Mouse (Mus musculus) adipose tissue, adult 10 weeks (tissue): ENCODE data around the gene Gpr35. TPM values are rescaled to one million over a fixed set of nuclear protein-coding genes. Genes with fewer than 3 reads are reported as not detected.

Experiments
- polyA plus RNA-seq: library from polyadenylated mRNA; stranded (reverse); fragments of 350-450 nt; fragmentation: Illumina TruSeq; extraction: RNeasy Lipid Tissue Mini Kit (QIAGEN cat#74804); gene quantifications from one replicate; pipeline ENCODE4 v1.2.3, GENCODE M21; 2014; ENCODE audit warnings: low read depth, low replicate concordance

The Gpr35 gene
- 1.6 TPM for polyA plus RNA-seq

DNA sequence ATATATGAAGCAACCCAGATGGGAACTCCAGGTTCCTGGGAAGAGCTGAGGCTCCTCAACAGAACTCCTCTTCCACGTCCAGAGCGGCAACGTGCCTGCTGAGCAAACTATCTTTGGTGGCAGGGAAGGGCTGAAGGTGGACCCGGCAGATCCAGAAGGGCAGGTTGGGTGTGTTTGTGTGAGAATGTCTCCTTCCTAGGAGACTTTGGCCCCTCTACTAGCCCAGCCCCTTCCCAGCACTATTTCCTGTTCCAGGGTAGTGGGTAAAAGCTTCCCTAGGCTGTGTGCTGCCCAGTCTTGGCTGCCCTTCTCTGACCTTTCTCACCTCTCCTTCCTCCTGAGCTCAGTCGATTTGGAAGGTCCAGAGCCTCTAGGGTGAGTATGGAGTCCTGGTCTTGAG lies at the start of gene Gpr35:
Gene Gpr35 (plus strand): TSS at position 259 of the 400 bp plus-strand sequence.

GRCm38 (mm10) chr1:92902786-92903185 lies 47.9 kb upstream of the Gpr35 start, which contains the start of gene Ankmy1:
Gene Ankmy1 (minus strand): TSS chr1:92902906.

GRCm38 (mm10) chr1:92906779-92907631 lies 43.7 kb upstream of the Gpr35 start, which contains the start of gene Dusp28:
Gene Dusp28 (plus strand): TSS chr1:92906981.

DNA sequence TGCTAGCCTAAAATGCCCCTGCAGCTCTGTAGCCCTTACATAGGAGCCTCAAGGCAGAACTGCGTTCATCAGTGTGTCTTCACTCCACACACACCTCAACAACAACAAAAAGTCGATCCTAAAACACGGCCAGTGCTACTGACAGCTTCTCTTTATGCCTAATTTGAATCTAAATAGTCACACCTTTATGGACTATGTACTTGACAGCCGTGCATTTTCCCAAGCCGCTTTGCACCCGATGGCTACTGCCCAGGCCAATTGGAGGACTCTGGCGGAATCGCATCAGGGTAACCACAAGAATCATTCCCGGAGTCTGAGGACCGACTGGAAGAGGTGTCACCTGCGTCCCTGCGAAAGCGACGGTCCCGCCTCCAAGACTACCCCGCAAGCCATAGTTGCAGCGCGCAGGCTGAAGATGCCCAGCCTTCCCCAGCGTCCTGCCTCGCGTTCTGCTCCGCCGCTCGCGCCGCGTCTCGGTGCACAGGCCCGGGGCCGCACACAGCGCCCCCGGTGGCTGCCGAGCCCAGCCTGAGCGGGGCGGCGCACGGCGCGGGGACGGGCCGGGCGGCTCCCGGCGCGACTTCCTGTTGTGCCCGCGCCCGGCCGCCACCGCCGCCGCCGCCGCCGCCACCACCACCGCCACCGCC lies 40.3 kb upstream of the Gpr35 start, which contains the start of gene Rnpepl1:
Gene Rnpepl1 (plus strand): TSS at position 545 of the 647 bp plus-strand sequence.

DNA sequence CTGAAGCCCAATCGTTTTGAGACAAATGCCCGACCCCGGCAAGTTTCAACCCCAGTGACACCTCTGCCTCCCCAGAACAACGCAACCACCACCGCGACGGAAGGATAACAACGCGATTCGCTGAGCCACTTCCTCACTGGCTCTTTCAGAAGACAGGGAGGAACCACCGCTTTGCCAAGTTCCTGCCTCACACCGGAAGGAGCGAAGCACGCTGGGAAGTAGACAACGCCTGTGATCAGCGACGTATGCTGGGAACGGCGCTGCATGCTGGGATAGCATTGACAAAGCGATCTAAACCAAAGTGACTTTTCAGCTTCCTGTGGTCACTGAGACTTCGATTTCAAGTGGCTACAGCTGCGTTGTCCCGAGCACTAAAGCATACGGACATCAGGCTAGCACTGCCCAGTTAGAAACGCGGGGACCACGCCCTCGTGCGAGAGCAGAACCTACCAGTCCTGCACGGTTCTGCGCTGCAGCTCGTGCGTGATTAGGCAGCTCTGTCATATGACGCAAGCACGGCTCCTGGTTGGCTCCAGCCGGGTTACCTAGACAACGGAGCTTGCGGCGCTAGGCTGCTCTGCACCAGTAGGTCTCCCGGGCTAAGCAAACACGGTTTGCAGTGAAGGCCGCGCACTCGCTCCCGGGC lies 16.4 kb upstream of the Gpr35 start, which contains the start of gene Capn10:
Gene Capn10 (plus strand): TSS at position 195 of the 646 bp plus-strand sequence.

GRCm38 (mm10) chr1:93006061-93006460 lies 55.4 kb downstream of the Gpr35 start, which contains the start of gene Aqp12:
Gene Aqp12 (plus strand): TSS chr1:93006334.

Other genes with a start within 250 kb of the Gpr35 start
- 36.2 TPM for gene Gpc1, start 119.2 kb upstream of the Gpr35 start, polyA plus RNA-seq
- 3.0 TPM for gene Ankmy1, start 48.0 kb upstream of the Gpr35 start, polyA plus RNA-seq
- 38.3 TPM for gene Dusp28, start 43.9 kb upstream of the Gpr35 start, polyA plus RNA-seq
- 72.2 TPM for gene Rnpepl1, start 40.1 kb upstream of the Gpr35 start, polyA plus RNA-seq
- gene Capn10, start 16.5 kb upstream of the Gpr35 start, polyA plus RNA-seq, result 40.5 TPM
- not detected for gene Aqp12, start 55.5 kb downstream of the Gpr35 start, polyA plus RNA-seq
- 1.4 TPM for gene Kif1a, start 151.1 kb downstream of the Gpr35 start, polyA plus RNA-seq
- not detected for gene Agxt, start 184.4 kb downstream of the Gpr35 start, polyA plus RNA-seq
- gene 2310007B03Rik, start 210.1 kb downstream of the Gpr35 start, polyA plus RNA-seq, result 0.97 TPM
- 1.3 TPM for gene Crocc2, start 217.9 kb downstream of the Gpr35 start, polyA plus RNA-seq